Mouse (Mus musculus) lung, postnatal 10 days (tissue): ENCODE data around the gene Foxp1.

Experiments
- DNase-seq: peaks from one replicate; pipeline ENCODE4 v3.0.0; 2021

Foxp1 gene

GRCm38 (mm10) chr6:99003108-99003709 is 519.3 kb downstream of the Foxp1 start:
- DNase-seq: peak; percentile 45

GRCm38 (mm10) chr6:99001637-99002036 is 520.9 kb downstream of the Foxp1 start:
- no peak for DNase-seq

GRCm38 (mm10) chr6:98998971-98999932 is 523.3 kb downstream of the Foxp1 start:
- DNase-seq: no peak

- DNase-seq: no peak
These were observed 524.8 kb downstream of the Foxp1 start for GRCm38 (mm10) chr6:98997742-98998141.

GRCm38 (mm10) chr6:98996822-98997221 is 525.7 kb downstream of the Foxp1 start:
- no peak for DNase-seq

GRCm38 (mm10) chr6:98996346-98996745 is 526.2 kb downstream of the Foxp1 start:
- DNase-seq: no peak

- no peak for DNase-seq
These were observed 526.8 kb downstream of the Foxp1 start for GRCm38 (mm10) chr6:98995681-98996080.

- no peak for DNase-seq
These were observed 527.6 kb downstream of the Foxp1 start for GRCm38 (mm10) chr6:98994902-98995301.

- no peak for DNase-seq
These were observed 528.3 kb downstream of the Foxp1 start for GRCm38 (mm10) chr6:98994104-98994787.

GRCm38 (mm10) chr6:98993231-98993630 is 529.3 kb downstream of the Foxp1 start:
- DNase-seq: no peak

GRCm38 (mm10) chr6:98992772-98993147 is 529.8 kb downstream of the Foxp1 start:
- DNase-seq: no peak

GRCm38 (mm10) chr6:98991900-98992771 is 530.4 kb downstream of the Foxp1 start:
- DNase-seq: peak; percentile 44

- no peak for DNase-seq
These were observed 534.9 kb downstream of the Foxp1 start for GRCm38 (mm10) chr6:98987533-98988169.

GRCm38 (mm10) chr6:98985452-98985851 is 537.1 kb downstream of the Foxp1 start:
- DNase-seq: no peak

GRCm38 (mm10) chr6:98984626-98985025 is 537.9 kb downstream of the Foxp1 start:
- no peak for DNase-seq

GRCm38 (mm10) chr6:98984026-98984425 is 538.5 kb downstream of the Foxp1 start:
- no peak for DNase-seq

GRCm38 (mm10) chr6:98983311-98983838 is 539.1 kb downstream of the Foxp1 start:
- DNase-seq: no peak

- no peak for DNase-seq
These were observed 541.3 kb downstream of the Foxp1 start for GRCm38 (mm10) chr6:98981265-98981664.

- no peak for DNase-seq
These were observed 542.1 kb downstream of the Foxp1 start for GRCm38 (mm10) chr6:98980432-98980831.

- no peak for DNase-seq
These were observed 542.5 kb downstream of the Foxp1 start for GRCm38 (mm10) chr6:98980001-98980400.

GRCm38 (mm10) chr6:98977806-98978205 is 544.7 kb downstream of the Foxp1 start:
- no peak for DNase-seq

- DNase-seq: no peak
These were observed 546.6 kb downstream of the Foxp1 start for GRCm38 (mm10) chr6:98975918-98976317.
